ENCODE assay signal across 31 mouse cellular contexts in the genomic region with DNA sequence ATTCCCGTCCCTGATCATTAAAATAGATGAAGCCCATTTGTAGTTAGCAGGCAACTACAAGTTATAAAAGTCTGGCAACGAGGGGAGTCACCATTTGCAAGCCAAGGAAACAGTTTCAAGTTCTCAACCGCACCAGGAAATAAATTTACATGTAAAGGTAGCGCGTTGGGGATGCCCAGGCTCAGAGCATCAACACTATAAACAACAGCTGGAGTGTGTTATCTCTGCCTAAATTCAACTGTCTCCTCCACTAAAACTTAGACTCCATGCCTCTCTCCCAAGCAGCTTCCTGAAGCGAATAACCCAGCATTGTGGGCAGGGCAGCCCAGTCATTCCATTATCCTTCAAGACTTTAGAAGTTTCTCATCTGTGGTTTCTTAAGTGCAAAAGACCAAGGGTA. TPM values are rescaled to one million over a fixed set of nuclear protein-coding genes. Genes with fewer than 3 reads are reported as not detected.
"Had no signal": no experiment of that assay in that cellular context is flagged by ENCODE, and none has a peak within 500 bp of the region (broad histone marks: within the 10 kb centered on the region; RNA-seq: fewer than 3 reads in every experiment).

No protein-coding gene starts in this region.

- DNase-seq: gastrocnemius, postnatal 14 days; gastrocnemius, postnatal 36 days; heart, adult 2 months; heart, postnatal 14 days; heart, postnatal 36 days; kidney, adult 18-20 months; kidney, postnatal 10 days; kidney, postnatal 36 days; liver; liver, embryonic 13.5 days had no signal

- H3K4me3 ChIP-seq: heart, adult 2 months; heart, embryonic 13.5 days; heart, embryonic 15.5 days; hindbrain, embryonic 13.5 days; hindbrain, embryonic 15.5 days; left cerebral cortex, adult 2 months; limb, embryonic 10.5 days; limb, embryonic 12.5 days; liver, embryonic 13.5 days; liver, embryonic 15.5 days had no signal

- H3K9me3 ChIP-seq: heart, embryonic 13.5 days; heart, embryonic 15.5 days; hindbrain, embryonic 13.5 days; hindbrain, embryonic 15.5 days; limb, embryonic 10.5 days; limb, embryonic 12.5 days; liver, embryonic 13.5 days; liver, embryonic 15.5 days had no signal

- H3K27me3 ChIP-seq: heart, embryonic 13.5 days; heart, embryonic 15.5 days; hindbrain, embryonic 13.5 days; hindbrain, embryonic 15.5 days; limb, embryonic 12.5 days; liver, embryonic 13.5 days; liver, embryonic 15.5 days had no signal

- H3K9ac ChIP-seq: heart, embryonic 13.5 days; heart, embryonic 15.5 days; hindbrain, embryonic 13.5 days; hindbrain, embryonic 15.5 days; limb, embryonic 12.5 days; liver, embryonic 13.5 days; liver, embryonic 15.5 days had no signal

- H3K27ac ChIP-seq: heart, adult 2 months; heart, embryonic 13.5 days; heart, embryonic 15.5 days; hindbrain, embryonic 13.5 days; hindbrain, embryonic 15.5 days; hindbrain, postnatal 0 days; left cerebral cortex, adult 2 months; limb, embryonic 10.5 days; limb, embryonic 12.5 days; liver, embryonic 13.5 days; liver, embryonic 15.5 days had no signal

- H3K36me3 ChIP-seq: heart, embryonic 13.5 days; heart, embryonic 15.5 days; hindbrain, embryonic 13.5 days; hindbrain, embryonic 15.5 days; limb, embryonic 10.5 days; limb, embryonic 12.5 days; liver, embryonic 13.5 days; liver, embryonic 15.5 days had no signal

- H3K4me2 ChIP-seq: heart, embryonic 11.5 days; heart, embryonic 13.5 days; heart, embryonic 15.5 days; hindbrain, embryonic 13.5 days; hindbrain, embryonic 15.5 days; limb, embryonic 12.5 days; liver, embryonic 11.5 days; liver, embryonic 13.5 days; liver, embryonic 15.5 days had no signal

- ATAC-seq: hindbrain, postnatal 0 days; intestine, embryonic 16.5 days had no signal

- H3K4me1 ChIP-seq: hindbrain, embryonic 13.5 days; hindbrain, embryonic 15.5 days; liver, embryonic 13.5 days; liver, embryonic 15.5 days had no signal

RNA-seq across cellular contexts. Expression of a gene that starts 5.0 kb away (rescaled TPM):
- total RNA-seq: gastrocnemius, adult 18-20 months; gastrocnemius, adult 8-10 months; gastrocnemius, postnatal 36 days; heart, adult 2 months; heart, postnatal 14 days; heart, postnatal 36 days; hematopoietic stem cell, adult 5-6 weeks; hindbrain, postnatal 0 days; layer of hippocampus, adult 18-20 months; layer of hippocampus, postnatal 10 days; layer of hippocampus, postnatal 25 days; left cerebral cortex, adult 2 months; left cerebral cortex, postnatal 14 days; left cerebral cortex, postnatal 36 days had no signal
- polyA plus RNA-seq: hindbrain, embryonic 13.5 days; hindbrain, embryonic 15.5 days; hindbrain, postnatal 0 days; limb, embryonic 10.5 days; limb, embryonic 12.5 days; limb, embryonic 14.5 days had no signal

RNA-seq across cellular contexts. Expression of a gene that starts 13.1 kb away (rescaled TPM):
- polyA plus RNA-seq: heart, embryonic 13.5 days; intestine, embryonic 16.5 days; limb, embryonic 12.5 days had no signal

RNA-seq across cellular contexts. Expression of a gene that starts 33.1 kb away (rescaled TPM):
- total RNA-seq: gastrocnemius, adult 18-20 months; gastrocnemius, adult 8-10 months; heart, adult 2 months; heart, postnatal 36 days; hindbrain, postnatal 0 days had no signal
